Mouse (Mus musculus) liver, adult 2 months (tissue): ENCODE data around the gene Krtap4-1.

Source experiments
- CTCF ChIP-seq: fragments of 200-500 bp; IDR thresholded peaks from 2 replicates; pipeline ENCODE4 v1.5.1; 2011; ENCODE audit warnings: low read depth, low read length, control low read depth
- POLR2A ChIP-seq: fragments of 200-500 bp; IDR thresholded peaks from 2 replicates; pipeline ENCODE4 v1.6.1; 2011; ENCODE audit warnings: low read length, control low read depth; ENCODE audit not compliant: insufficient read depth; ENCODE audit errors: extremely low read depth

DNA sequence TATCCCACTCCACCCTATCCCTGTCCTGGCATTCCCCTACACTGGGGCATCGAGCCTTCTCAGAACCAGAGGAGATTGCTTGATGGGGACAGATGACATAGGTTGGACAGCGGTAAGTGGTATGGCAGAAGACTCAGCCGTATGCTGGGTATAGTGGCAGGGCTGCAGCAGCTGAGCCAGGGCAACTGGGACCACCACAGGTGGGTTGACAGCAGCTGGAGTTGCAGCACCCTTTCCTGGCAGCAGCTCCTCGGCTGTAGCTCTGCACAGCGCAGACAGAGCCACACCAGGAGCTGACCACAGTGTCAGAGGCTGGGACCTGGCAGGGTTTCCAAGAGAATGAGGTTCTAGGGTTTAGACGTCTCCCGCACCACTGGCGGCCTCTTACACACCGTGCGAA lies 34.8 kb upstream of the Krtap4-1 start:
- TF ChIP-seq CTCF = no peak
- TF ChIP-seq POLR2A = no peak
